Mouse (Mus musculus) liver, embryonic 16.5 days (tissue): ENCODE data around the gene Dapk1. TPM values are rescaled to one million over a fixed set of nuclear protein-coding genes. Genes with fewer than 3 reads are reported as not detected.

Experiments
- ATAC-seq: fragments of 200-750 bp; cut with Nextera tagmentation; 2 replicates; pipeline ENCODE4 v1.8.0; 2017; ENCODE audit warnings: low read depth, mild to moderate bottlenecking, moderate number of reproducible peaks, moderate library complexity
- H3K27ac ChIP-seq: fragments of 300-500 bp; sonication (generic); 2 replicates; pipeline ENCODE4 v1.5.1; 2014; ENCODE audit warnings: mild to moderate bottlenecking, low read length
- H3K27me3 ChIP-seq: fragments of 300-500 bp; sonication (generic); 2 replicates; pipeline ENCODE4 v1.6.1; 2014; ENCODE audit warnings: low read depth, low read length, mixed read lengths; ENCODE audit not compliant: control insufficient read depth, insufficient read depth
- H3K36me3 ChIP-seq: fragments of 300-500 bp; sonication (generic); 2 replicates; pipeline ENCODE4 v1.6.1; 2014; ENCODE audit warnings: mild to moderate bottlenecking; ENCODE audit not compliant: control insufficient read depth, insufficient read depth
- H3K4me1 ChIP-seq: fragments of 300-500 bp; sonication (generic); 2 replicates; pipeline ENCODE4 v1.6.1; 2014; ENCODE audit warnings: low read depth, low read length, mixed read lengths; ENCODE audit not compliant: control insufficient read depth
- H3K4me2 ChIP-seq: fragments of 300-500 bp; sonication (generic); 2 replicates; pipeline ENCODE4 v1.6.1; 2014; ENCODE audit warnings: low read depth, low read length, mixed read lengths
- H3K4me3 ChIP-seq: fragments of 300-500 bp; sonication (generic); 2 replicates; pipeline ENCODE4 v1.5.1; 2014; ENCODE audit warnings: low read depth, mild to moderate bottlenecking, low read length
- H3K9ac ChIP-seq: fragments of 300-500 bp; sonication (generic); 2 replicates; pipeline ENCODE4 v1.6.1; 2014; ENCODE audit warnings: low read depth, low read length
- H3K9me3 ChIP-seq: fragments of 300-500 bp; sonication (generic); replicated peaks from 2 replicates; pipeline ENCODE4 v1.6.1; 2016; ENCODE audit warnings: low read length; ENCODE audit not compliant: control insufficient read depth
- WGBS: fragments of 180-500 bp; shearing (Covaris S2); extraction: QIAGEN DNeasy Blood & Tissue Kit; methylation state at CpG from one replicate; pipeline ENCODE4 v1.1.7; 2014; ENCODE audit not compliant: insufficient replicate concordance; 5-methylcytosine and 5-hydroxymethylcytosine counted together
- polyA plus RNA-seq: library from polyadenylated mRNA; unstranded; fragments of >200 nt; fragmentation: Nextera tagmentation; extraction: Ambion mirVana; gene quantifications from 2 replicates; pipeline ENCODE4 v1.2.1, GENCODE M21; 2015

The Dapk1 gene
- polyA plus RNA-seq, 1 experiment from 2014 or later: 8.9 TPM

GRCm38 (mm10) chr13:60750930-60751329 lies 149.2 kb downstream of the Dapk1 start:
- Histone ChIP-seq H3K4me2 (no peak overlapping the region), H3K27me3 (no peaks in the 10 kb centered on the region), H3K4me1 (peaks cover 2% of the 10 kb centered on the region; the same call in 1 of the 2 replicates), H3K9me3 (no peaks in the 10 kb centered on the region), H3K9ac (no peak overlapping the region), H3K36me3 (peaks cover 10% of the 10 kb centered on the region; the same call in 1 of the 2 replicates), H3K4me3 (no peak overlapping the region), H3K27ac (no peak overlapping the region)
- WGBS: 74% methylated on average over 7 of the region's 7 CpGs
- no peak for ATAC-seq

GRCm38 (mm10) chr13:60753216-60753615 lies 151.5 kb downstream of the Dapk1 start:
- Histone ChIP-seq H3K27ac (no peak overlapping the region), H3K4me3 (no peak overlapping the region), H3K36me3 (peaks cover 10% of the 10 kb centered on the region; the same call in 1 of the 2 replicates), H3K27me3 (no peaks in the 10 kb centered on the region), H3K9me3 (no peaks in the 10 kb centered on the region), H3K4me2 (no peak overlapping the region), H3K9ac (no peak overlapping the region), H3K4me1 (no peaks in the 10 kb centered on the region)
- no peak for ATAC-seq
- 73% methylated on average over 6 of the region's 6 CpGs for WGBS

- no peak for ATAC-seq
- WGBS: 53% methylated on average over 2 of the region's 2 CpGs
Observed at GRCm38 (mm10) chr13:60755251-60755650, 153.5 kb downstream of the Dapk1 start.

DNA sequence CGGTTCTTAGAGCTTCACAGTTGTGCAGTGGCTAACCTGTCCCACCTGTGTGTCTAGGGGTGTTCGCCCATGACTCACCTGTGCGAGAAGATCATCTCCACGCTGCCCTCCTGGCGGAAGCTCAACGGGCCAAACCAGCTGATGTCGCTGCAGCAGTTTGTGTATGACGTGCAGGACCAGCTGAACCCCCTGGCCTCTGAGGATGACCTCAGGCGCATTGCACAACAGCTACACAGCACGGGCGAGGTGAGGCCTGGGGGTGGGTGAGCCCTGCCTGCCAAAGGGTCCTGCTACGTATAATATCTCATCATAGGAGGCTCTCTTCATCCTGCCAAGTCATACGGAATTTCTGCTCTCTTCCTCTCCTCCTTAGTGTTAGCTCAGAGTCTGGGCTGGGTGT lies 155.5 kb downstream of the Dapk1 start:
- peak; percentile 79 for ATAC-seq
- Histone ChIP-seq H3K27me3 (no peaks in the 10 kb centered on the region), H3K36me3 (peaks cover 11% of the 10 kb centered on the region), H3K9ac (no peak overlapping the region), H3K9me3 (no peaks in the 10 kb centered on the region), H3K4me1 (no peaks in the 10 kb centered on the region), H3K4me2 (no peak overlapping the region), H3K27ac (no peak overlapping the region), H3K4me3 (no peak overlapping the region)
- WGBS: 61% methylated on average over 13 of the region's 13 CpGs

More at GRCm38 (mm10) chr13:60755251-60755650, 153.5 kb downstream of the Dapk1 start:
- Histone ChIP-seq H3K36me3 (peaks cover 10% of the 10 kb centered on the region; the same call in 1 of the 2 replicates), H3K27ac (no peak overlapping the region), H3K9ac (no peak overlapping the region), H3K27me3 (no peaks in the 10 kb centered on the region), H3K4me2 (no peak overlapping the region), H3K4me3 (no peak overlapping the region), H3K4me1 (no peaks in the 10 kb centered on the region), H3K9me3 (no peaks in the 10 kb centered on the region)

- H3K9me3 ChIP-seq: no peaks in the 10 kb centered on the region
- no peak for ATAC-seq
Observed at GRCm38 (mm10) chr13:60759136-60759535, 157.4 kb downstream of the Dapk1 start.

DNA sequence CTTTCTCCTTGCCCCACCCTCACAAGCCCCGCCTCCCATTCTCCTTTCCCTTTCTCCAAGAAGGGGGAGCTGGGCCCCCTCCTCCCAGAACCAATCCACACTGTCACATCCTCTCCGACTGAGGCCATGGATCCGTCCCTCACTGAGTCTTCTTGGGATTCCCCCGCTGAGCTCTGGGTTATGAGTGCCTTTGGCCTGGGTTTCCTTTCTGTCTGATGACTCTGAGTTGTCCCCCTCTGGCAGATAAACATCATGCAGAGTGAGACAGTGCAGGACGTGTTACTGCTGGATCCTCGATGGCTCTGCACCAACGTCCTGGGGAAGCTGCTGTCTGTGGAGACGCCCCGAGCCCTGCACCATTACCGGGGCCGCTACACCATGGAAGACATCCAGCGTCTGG lies 158.6 kb downstream of the Dapk1 start:
- H3K4me2 ChIP-seq: no peak overlapping the region
- no peak for ATAC-seq
- no peak overlapping the region for H3K4me3 ChIP-seq
- no peaks in the 10 kb centered on the region for H3K9me3 ChIP-seq
- H3K9ac ChIP-seq: no peak overlapping the region
- WGBS: 82% methylated on average over 12 of the region's 12 CpGs
- no peaks in the 10 kb centered on the region for H3K4me1 ChIP-seq
- H3K36me3 ChIP-seq: peaks cover 5% of the 10 kb centered on the region
- H3K27ac ChIP-seq: no peak overlapping the region
- no peaks in the 10 kb centered on the region for H3K27me3 ChIP-seq

More at GRCm38 (mm10) chr13:60759136-60759535, 157.4 kb downstream of the Dapk1 start:
- H3K9ac ChIP-seq: no peak overlapping the region
- no peaks in the 10 kb centered on the region for H3K4me1 ChIP-seq
- peaks cover 5% of the 10 kb centered on the region for H3K36me3 ChIP-seq
- H3K4me2 ChIP-seq: no peak overlapping the region
- no peaks in the 10 kb centered on the region for H3K27me3 ChIP-seq
- no peak overlapping the region for H3K27ac ChIP-seq
- no peak overlapping the region for H3K4me3 ChIP-seq
- 30% methylated on average over 6 of the region's 6 CpGs for WGBS

- ATAC-seq: no peak
- Histone ChIP-seq H3K27ac (no peak overlapping the region), H3K4me3 (no peak overlapping the region), H3K4me1 (no peaks in the 10 kb centered on the region), H3K4me2 (no peak overlapping the region), H3K9me3 (no peaks in the 10 kb centered on the region), H3K27me3 (no peaks in the 10 kb centered on the region), H3K9ac (no peak overlapping the region), H3K36me3 (peaks cover 5% of the 10 kb centered on the region)
- WGBS: 81% methylated on average over 17 of the region's 17 CpGs
Observed at GRCm38 (mm10) chr13:60761161-60761560, 159.4 kb downstream of the Dapk1 start.

DNA sequence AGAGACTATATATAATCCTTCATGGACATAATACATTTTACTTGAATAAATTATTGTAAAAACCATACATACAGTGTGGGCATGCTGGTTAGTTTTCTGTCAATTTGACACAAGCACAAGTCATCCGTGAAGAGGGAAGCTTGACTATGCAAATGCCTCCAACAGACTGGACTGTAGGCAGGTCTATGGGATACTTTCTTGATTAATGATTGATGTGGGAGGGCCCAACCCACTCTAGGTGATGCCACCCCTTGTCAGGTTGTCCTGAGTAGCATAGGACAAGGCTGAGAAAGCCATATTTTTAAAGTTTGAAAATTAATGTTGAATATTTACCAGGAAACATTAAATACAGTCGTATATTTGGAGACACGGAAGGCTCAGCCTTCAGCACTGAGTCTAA lies 178.8 kb downstream of the Dapk1 start:
- WGBS: 66% methylated on average over 3 of the region's 3 CpGs
- H3K4me3 ChIP-seq: no peak overlapping the region
- no peak for ATAC-seq
- H3K36me3 ChIP-seq: no peaks in the 10 kb centered on the region
- H3K9me3 ChIP-seq: no peaks in the 10 kb centered on the region
- H3K4me1 ChIP-seq: no peaks in the 10 kb centered on the region
- H3K27me3 ChIP-seq: no peaks in the 10 kb centered on the region
- H3K27ac ChIP-seq: no peak overlapping the region
- no peak overlapping the region for H3K4me2 ChIP-seq
- H3K9ac ChIP-seq: no peak overlapping the region

GRCm38 (mm10) chr13:60783301-60783700 lies 181.6 kb downstream of the Dapk1 start:
- H3K36me3 ChIP-seq: no peaks in the 10 kb centered on the region
- no peak for ATAC-seq
- 70% methylated on average over 7 of the region's 7 CpGs for WGBS

More at GRCm38 (mm10) chr13:60783301-60783700, 181.6 kb downstream of the Dapk1 start:
- Histone ChIP-seq H3K9ac (no peak overlapping the region), H3K4me2 (no peak overlapping the region), H3K4me1 (no peaks in the 10 kb centered on the region), H3K27ac (no peak overlapping the region), H3K27me3 (no peaks in the 10 kb centered on the region), H3K9me3 (no peaks in the 10 kb centered on the region), H3K4me3 (no peak overlapping the region)
